Mouse (Mus musculus): ENCODE data around the gene Olfr1472. TPM values are rescaled to one million over a fixed set of nuclear protein-coding genes. Genes with fewer than 3 reads are reported as not detected.
"Not testable (repeated sequence)": the region's sequence is repeated elsewhere in the genome, so short reads cannot be mapped to it uniquely, and the experiment has no call there.

The Olfr1472 gene
- total RNA-seq (2015; ENCODE audit: low replicate concordance) (not detected in 2 replicates), total RNA-seq (2017; ENCODE audit: low replicate concordance) (not detected in 2 replicates)

- ATAC-seq (replicated peaks; ENCODE audit: low FRiP score, poor library complexity, severe bottlenecking) = no peak
Observed at GRCm38 (mm10) chr19:13455986-13456385, at the start of gene Olfr1472. TSS of gene Olfr1472 (minus strand) at chr19:13456086.

GRCm38 (mm10) chr19:13500246-13500645 lies 44.4 kb upstream of the Olfr1472 start, which contains the start of gene Olfr1477:
TSS of gene Olfr1477 (plus strand) at chr19:13500546.
- no peak for ATAC-seq (replicated peaks; ENCODE audit: low FRiP score, poor library complexity, severe bottlenecking)

GRCm38 (mm10) chr19:13480096-13480495 lies 24.2 kb upstream of the Olfr1472 start, which contains the start of gene Olfr1475:
TSS of gene Olfr1475 (minus strand) at chr19:13480196.
- no peak for ATAC-seq (replicated peaks; ENCODE audit: low FRiP score, poor library complexity, severe bottlenecking)

GRCm38 (mm10) chr19:13469265-13469664 lies 13.4 kb upstream of the Olfr1472 start, which contains the start of gene Olfr1474:
TSS of gene Olfr1474 (plus strand) at chr19:13469565.
- ATAC-seq (replicated peaks; ENCODE audit: low FRiP score, poor library complexity, severe bottlenecking) = not testable (repeated sequence)

- ATAC-seq (replicated peaks; ENCODE audit: low FRiP score, poor library complexity, severe bottlenecking) = not testable (repeated sequence)
Observed at GRCm38 (mm10) chr19:13443109-13443508, 12.8 kb downstream of the Olfr1472 start, which contains the start of gene Olfr1471. TSS of gene Olfr1471 (plus strand) at chr19:13443409.

GRCm38 (mm10) chr19:13407549-13407948 lies 48.3 kb downstream of the Olfr1472 start, which contains the start of gene Olfr1469:
TSS of gene Olfr1469 (plus strand) at chr19:13407849.
- ATAC-seq (replicated peaks; ENCODE audit: low FRiP score, poor library complexity, severe bottlenecking) = no peak

Other genes starting within 250 kb of the Olfr1472 start
- not detected in 2 replicates for gene Olfr1463, start 224.8 kb downstream of the Olfr1472 start, total RNA-seq (2015; ENCODE audit: low replicate concordance)
- not detected in 2 replicates for gene Olfr1463, start 224.8 kb downstream of the Olfr1472 start, total RNA-seq (2017; ENCODE audit: low replicate concordance)
- gene Olfr1465, start 140.5 kb downstream of the Olfr1472 start, total RNA-seq (2015; ENCODE audit: low replicate concordance) = not detected in 2 replicates
- 0.70 TPM in 1 of 2 replicates, not detected in the other for gene Olfr1465, start 140.5 kb downstream of the Olfr1472 start, total RNA-seq (2017; ENCODE audit: low replicate concordance)
- not detected in 2 replicates for gene Olfr1466, start 117.2 kb downstream of the Olfr1472 start, total RNA-seq (2015; ENCODE audit: low replicate concordance)
- not detected in 2 replicates for gene Olfr1466, start 117.2 kb downstream of the Olfr1472 start, total RNA-seq (2017; ENCODE audit: low replicate concordance)
- gene Olfr1467, start 93.8 kb downstream of the Olfr1472 start, total RNA-seq (2015; ENCODE audit: low replicate concordance) = not detected in 2 replicates
- gene Olfr1467, start 93.8 kb downstream of the Olfr1472 start, total RNA-seq (2017; ENCODE audit: low replicate concordance) = not detected in 2 replicates
- gene Olfr1469, start 48.2 kb downstream of the Olfr1472 start, total RNA-seq (2015; ENCODE audit: low replicate concordance) = not detected in 2 replicates
- not detected in 2 replicates for gene Olfr1469, start 48.2 kb downstream of the Olfr1472 start, total RNA-seq (2017; ENCODE audit: low replicate concordance)
- gene Olfr1471, start 12.7 kb downstream of the Olfr1472 start, total RNA-seq (2015; ENCODE audit: low replicate concordance) = not detected in 2 replicates
- not detected in 2 replicates for gene Olfr1471, start 12.7 kb downstream of the Olfr1472 start, total RNA-seq (2017; ENCODE audit: low replicate concordance)
- not detected in 2 replicates for gene Olfr1474, start 13.5 kb upstream of the Olfr1472 start, total RNA-seq (2015; ENCODE audit: low replicate concordance)
- not detected in 2 replicates for gene Olfr1474, start 13.5 kb upstream of the Olfr1472 start, total RNA-seq (2017; ENCODE audit: low replicate concordance)
- not detected in 2 replicates for gene Olfr1475, start 24.1 kb upstream of the Olfr1472 start, total RNA-seq (2015; ENCODE audit: low replicate concordance)
- not detected in 2 replicates for gene Olfr1475, start 24.1 kb upstream of the Olfr1472 start, total RNA-seq (2017; ENCODE audit: low replicate concordance)
- not detected in 2 replicates for gene Olfr1477, start 44.5 kb upstream of the Olfr1472 start, total RNA-seq (2015; ENCODE audit: low replicate concordance)
- not detected in 2 replicates for gene Olfr1477, start 44.5 kb upstream of the Olfr1472 start, total RNA-seq (2017; ENCODE audit: low replicate concordance)
- not detected in 2 replicates for gene Olfr1480, start 71.8 kb upstream of the Olfr1472 start, total RNA-seq (2015; ENCODE audit: low replicate concordance)
- not detected in 2 replicates for gene Olfr1480, start 71.8 kb upstream of the Olfr1472 start, total RNA-seq (2017; ENCODE audit: low replicate concordance)
- not detected in 2 replicates for gene Olfr1484, start 127.4 kb upstream of the Olfr1472 start, total RNA-seq (2015; ENCODE audit: low replicate concordance)
- gene Olfr1484, start 127.4 kb upstream of the Olfr1472 start, total RNA-seq (2017; ENCODE audit: low replicate concordance) = not detected in 2 replicates
- gene Olfr1487, start 161.3 kb upstream of the Olfr1472 start, total RNA-seq (2015; ENCODE audit: low replicate concordance) = not detected in 2 replicates
- not detected in 2 replicates for gene Olfr1487, start 161.3 kb upstream of the Olfr1472 start, total RNA-seq (2017; ENCODE audit: low replicate concordance)
- gene Olfr1489, start 175.5 kb upstream of the Olfr1472 start, total RNA-seq (2015; ENCODE audit: low replicate concordance) = not detected in 2 replicates
- gene Olfr1489, start 175.5 kb upstream of the Olfr1472 start, total RNA-seq (2017; ENCODE audit: low replicate concordance) = not detected in 2 replicates
- not detected in 2 replicates for gene Olfr1490, start 195.0 kb upstream of the Olfr1472 start, total RNA-seq (2015; ENCODE audit: low replicate concordance)
- gene Olfr1490, start 195.0 kb upstream of the Olfr1472 start, total RNA-seq (2017; ENCODE audit: low replicate concordance) = not detected in 2 replicates
- gene Olfr1491, start 241.2 kb upstream of the Olfr1472 start, total RNA-seq (2015; ENCODE audit: low replicate concordance) = not detected in 2 replicates
- not detected in 2 replicates for gene Olfr1491, start 241.2 kb upstream of the Olfr1472 start, total RNA-seq (2017; ENCODE audit: low replicate concordance)

Measured in erythroblast, adult 5-6 weeks (primary cell).